Mouse (Mus musculus): ENCODE data around the gene Hras.

- TF ChIP-seq CTCF (IDR thresholded peaks at IDR 0.05; ENCODE audit: low read depth) (no peak), EP300 (IDR thresholded peaks at IDR 0.05; ENCODE audit: low read depth) (no peak)
Measured at GRCm38 (mm10) chr7:141173323-141173850, 20.4 kb downstream of the Hras start.

Data from liver, embryonic 14.5 days (tissue).